Mouse (Mus musculus) thymus, postnatal 36 days (tissue): ENCODE measurements around the gene Myocd.

Experiments used
- DNase-seq, 2 experiments: peaks; one replicate each; pipeline ENCODE4 v3.0.0; 2022; ENCODE audit warnings: mixed read lengths in 2 of 2

The Myocd gene

DNA sequence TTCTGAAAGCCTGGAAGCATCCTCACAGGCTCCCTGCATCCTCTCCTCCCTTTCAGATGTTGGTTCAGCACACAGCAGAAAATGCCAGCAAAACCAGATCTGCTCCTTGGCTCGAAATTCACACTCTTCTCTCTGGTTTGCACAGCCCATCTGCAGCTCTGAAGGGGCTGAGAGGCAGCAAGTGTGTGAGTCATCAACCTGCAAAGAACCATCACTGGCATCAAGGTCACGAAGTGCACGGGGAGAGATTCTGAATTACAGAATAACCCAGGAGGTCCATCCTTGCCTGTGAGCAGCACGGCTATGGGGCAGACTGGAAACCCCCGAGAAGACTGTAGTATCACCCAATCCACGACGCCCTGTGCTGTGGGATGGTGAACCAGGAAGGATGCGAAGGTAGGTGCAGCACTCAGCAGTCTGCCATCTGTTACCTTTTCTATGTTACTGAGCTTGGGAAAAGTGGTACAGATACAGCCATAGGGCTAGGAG lies 134.5 kb downstream of the Myocd start:
- no peak for DNase-seq

DNA sequence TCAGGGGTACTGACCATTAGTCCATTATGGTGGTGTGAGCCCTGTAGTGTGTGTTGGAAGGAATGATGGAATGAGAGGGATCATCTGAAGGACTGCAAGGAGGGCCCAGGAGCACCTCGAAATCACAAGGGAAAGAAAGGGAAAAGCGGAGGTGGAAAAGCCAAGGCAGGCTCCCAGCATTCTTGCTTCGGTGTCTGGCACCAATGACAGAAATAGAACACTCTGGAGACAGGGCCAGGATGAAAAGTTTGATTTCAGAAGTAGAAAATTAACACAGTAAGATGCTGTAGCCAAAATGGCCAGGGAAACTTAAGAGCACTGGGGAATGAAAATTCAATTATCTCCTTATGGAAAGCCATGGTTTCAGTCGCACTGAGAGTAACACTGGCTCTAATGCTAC lies 136.1 kb downstream of the Myocd start:
- DNase-seq = no peak

DNA sequence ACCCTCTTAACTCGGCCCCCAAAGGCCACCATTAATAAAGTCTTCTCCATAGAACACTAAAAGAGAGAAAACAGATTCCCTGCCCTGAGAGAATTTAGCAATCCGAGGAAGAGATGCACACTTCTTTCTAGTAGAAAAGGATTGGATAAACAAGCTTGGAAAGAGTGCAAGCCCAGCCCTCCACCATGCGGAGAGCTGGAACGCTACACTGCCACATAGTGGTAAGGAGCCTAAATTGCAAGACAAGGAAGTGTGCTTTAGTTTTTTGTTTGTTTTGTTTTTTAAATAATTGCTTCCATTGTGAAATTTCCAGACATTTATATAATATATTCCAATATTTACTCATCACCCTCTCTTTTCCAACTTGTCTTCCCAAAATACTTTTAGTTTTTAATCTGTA lies 140.7 kb downstream of the Myocd start:
- DNase-seq = no peak

DNA sequence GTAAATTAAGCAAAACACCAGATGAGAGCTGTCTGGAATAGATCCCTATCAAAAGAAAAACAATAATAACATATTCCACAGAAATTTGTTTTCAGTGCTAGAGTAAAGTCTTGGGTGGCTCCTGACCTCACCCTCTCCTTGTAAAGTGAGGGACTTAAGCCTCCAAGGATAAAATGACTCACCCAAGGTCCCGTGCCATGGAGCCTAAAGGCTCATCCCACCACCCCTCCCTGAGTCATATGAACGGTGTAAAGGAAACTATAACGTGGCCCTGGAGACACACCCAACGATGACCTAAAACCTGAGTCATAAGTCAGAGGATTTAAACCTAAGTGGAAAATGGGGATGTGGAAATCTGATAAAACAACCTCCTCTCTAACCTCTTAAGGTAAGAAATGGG lies 141.1 kb downstream of the Myocd start:
- no peak for DNase-seq

DNA sequence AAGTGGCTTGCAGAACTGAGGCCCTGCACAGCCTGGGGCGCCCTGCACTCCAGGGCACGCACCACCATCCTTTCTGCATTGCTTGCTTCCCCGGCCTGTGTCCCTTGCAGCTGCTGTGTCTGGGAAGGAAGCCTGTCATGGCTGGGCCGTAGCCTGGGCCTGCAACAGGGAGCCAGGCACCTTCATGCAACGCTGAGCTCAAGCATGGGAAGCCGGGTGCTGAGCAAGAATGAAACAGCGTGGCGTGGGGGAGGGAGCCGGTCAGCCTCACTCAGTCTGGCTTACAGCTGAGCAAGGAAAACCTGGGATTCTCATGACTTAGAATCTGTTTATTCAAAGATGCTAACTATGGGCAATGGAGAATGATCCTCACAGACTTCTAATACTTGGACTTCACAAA lies 143.2 kb downstream of the Myocd start:
- DNase-seq = no peak
